Mouse (Mus musculus): ENCODE measurements around the gene Sp3. TPM values are rescaled to one million over a fixed set of nuclear protein-coding genes. Genes with fewer than 3 reads are reported as not detected.

The Sp3 gene
- polyA plus RNA-seq, 1 experiment, result 34.0 TPM

- 88% methylated on average over 1 of the region's 1 CpGs for WGBS
- TF ChIP-seq CTCF (IDR thresholded peaks at IDR 0.05; ENCODE audit: control insufficient read depth, insufficient read depth, low read length) (no peak), POLR2A (IDR thresholded peaks at IDR 0.05; ENCODE audit: borderline replicate concordance, control insufficient read depth, low read depth, low read length) (no peak)
- H3K4me3 ChIP-seq (replicated peaks; ENCODE audit: control insufficient read depth, low read depth, low read length), result no peak overlapping the region
- H3K27ac ChIP-seq (ENCODE audit: control insufficient read depth, insufficient read depth, low read depth, low read length, poor library complexity), result no peak overlapping the region
- peaks cover 3% of the 10 kb centered on the region; the same call in 1 of the 2 replicates for H3K4me1 ChIP-seq (ENCODE audit: control insufficient read depth, insufficient read depth, low read length)
These were observed 5.3 kb upstream of the Sp3 start for GRCm38 (mm10) chr2:72985516-72985915.

- 83% methylated on average over 4 of the region's 4 CpGs for WGBS
- H3K4me3 ChIP-seq (replicated peaks; ENCODE audit: control insufficient read depth, low read depth, low read length), result no peak overlapping the region
- TF ChIP-seq POLR2A (IDR thresholded peaks at IDR 0.05; ENCODE audit: borderline replicate concordance, control insufficient read depth, low read depth, low read length), result no peak
- TF ChIP-seq CTCF (IDR thresholded peaks at IDR 0.05; ENCODE audit: control insufficient read depth, insufficient read depth, low read length), result no peak
- peak overlapping the region; percentile 11; the same call in 1 of the 2 replicates for H3K27ac ChIP-seq (ENCODE audit: control insufficient read depth, insufficient read depth, low read depth, low read length, poor library complexity)
- peaks cover 3% of the 10 kb centered on the region; the same call in 1 of the 2 replicates for H3K4me1 ChIP-seq (ENCODE audit: control insufficient read depth, insufficient read depth, low read length)
These were observed 4.6 kb upstream of the Sp3 start for GRCm38 (mm10) chr2:72984806-72985205.

DNA sequence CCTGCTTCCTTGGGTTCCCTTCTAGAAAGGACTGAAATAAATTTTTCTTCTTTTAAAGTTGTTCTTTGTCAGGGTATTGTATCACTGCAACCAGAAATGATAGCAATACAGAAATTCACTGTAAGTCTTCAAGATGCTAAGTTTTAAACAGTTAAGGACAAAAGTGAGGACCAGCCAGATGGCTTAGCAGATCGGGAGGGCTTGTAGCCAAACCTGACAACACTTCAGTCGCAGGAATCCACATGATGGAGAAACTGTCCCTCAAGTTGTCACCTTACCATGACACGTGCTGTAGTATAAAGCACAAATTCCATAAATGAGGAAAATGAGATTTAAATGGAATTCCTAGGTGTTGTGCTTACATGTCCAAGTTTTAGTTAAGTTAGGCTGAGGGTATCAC lies 3.0 kb upstream of the Sp3 start:
- TF ChIP-seq CTCF (IDR thresholded peaks at IDR 0.05; ENCODE audit: control insufficient read depth, insufficient read depth, low read length) (no peak), POLR2A (IDR thresholded peaks at IDR 0.05; ENCODE audit: borderline replicate concordance, control insufficient read depth, low read depth, low read length) (no peak)
- 78% methylated on average over 3 of the region's 3 CpGs for WGBS
- peaks cover 3% of the 10 kb centered on the region; the same call in 1 of the 2 replicates for H3K4me1 ChIP-seq (ENCODE audit: control insufficient read depth, insufficient read depth, low read length)
- H3K27ac ChIP-seq (ENCODE audit: control insufficient read depth, insufficient read depth, low read depth, low read length, poor library complexity), result no peak overlapping the region
- H3K4me3 ChIP-seq (replicated peaks; ENCODE audit: control insufficient read depth, low read depth, low read length), result no peak overlapping the region

DNA sequence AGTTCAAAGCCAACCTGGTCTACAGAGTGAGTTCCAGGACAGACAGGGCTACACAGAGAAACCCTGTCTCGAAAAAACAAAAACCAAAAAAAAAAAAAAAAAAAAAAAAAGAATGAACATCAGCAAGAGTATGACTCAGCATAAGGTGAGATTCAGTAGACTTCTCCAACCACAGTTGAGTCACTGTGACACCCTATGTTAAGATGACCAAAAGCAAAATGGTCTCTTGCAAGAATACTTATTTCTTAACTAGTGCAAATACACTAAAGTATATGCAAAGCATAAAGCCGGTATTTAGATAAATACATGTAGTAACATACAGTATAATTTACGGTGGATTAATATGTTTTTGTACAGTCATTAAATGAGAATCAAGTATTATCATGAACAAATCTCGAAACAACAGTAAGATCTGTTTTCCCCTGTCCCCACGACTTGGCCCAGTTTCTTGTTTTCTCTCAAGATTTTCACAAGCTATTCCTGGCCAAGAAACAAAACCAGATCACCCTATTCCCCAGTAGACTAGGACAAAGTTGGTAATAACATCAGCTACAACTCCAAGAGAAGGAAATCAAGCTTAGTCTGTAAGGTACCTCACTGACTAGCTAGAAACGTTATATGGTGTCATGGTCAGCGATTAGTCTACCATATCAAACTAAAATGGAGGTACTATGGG lies 2.0 kb upstream of the Sp3 start:
- H3K4me3 ChIP-seq (replicated peaks; ENCODE audit: control insufficient read depth, low read depth, low read length), result no peak overlapping the region
- TF ChIP-seq POLR2A (IDR thresholded peaks at IDR 0.05; ENCODE audit: borderline replicate concordance, control insufficient read depth, low read depth, low read length) (no peak), CTCF (IDR thresholded peaks at IDR 0.05; ENCODE audit: control insufficient read depth, insufficient read depth, low read length) (no peak)
- H3K27ac ChIP-seq (ENCODE audit: control insufficient read depth, insufficient read depth, low read depth, low read length, poor library complexity), result no peak overlapping the region
- H3K4me1 ChIP-seq (ENCODE audit: control insufficient read depth, insufficient read depth, low read length), result peaks cover 3% of the 10 kb centered on the region; the same call in 1 of the 2 replicates
- 73% methylated on average over 7 of the region's 7 CpGs for WGBS

DNA sequence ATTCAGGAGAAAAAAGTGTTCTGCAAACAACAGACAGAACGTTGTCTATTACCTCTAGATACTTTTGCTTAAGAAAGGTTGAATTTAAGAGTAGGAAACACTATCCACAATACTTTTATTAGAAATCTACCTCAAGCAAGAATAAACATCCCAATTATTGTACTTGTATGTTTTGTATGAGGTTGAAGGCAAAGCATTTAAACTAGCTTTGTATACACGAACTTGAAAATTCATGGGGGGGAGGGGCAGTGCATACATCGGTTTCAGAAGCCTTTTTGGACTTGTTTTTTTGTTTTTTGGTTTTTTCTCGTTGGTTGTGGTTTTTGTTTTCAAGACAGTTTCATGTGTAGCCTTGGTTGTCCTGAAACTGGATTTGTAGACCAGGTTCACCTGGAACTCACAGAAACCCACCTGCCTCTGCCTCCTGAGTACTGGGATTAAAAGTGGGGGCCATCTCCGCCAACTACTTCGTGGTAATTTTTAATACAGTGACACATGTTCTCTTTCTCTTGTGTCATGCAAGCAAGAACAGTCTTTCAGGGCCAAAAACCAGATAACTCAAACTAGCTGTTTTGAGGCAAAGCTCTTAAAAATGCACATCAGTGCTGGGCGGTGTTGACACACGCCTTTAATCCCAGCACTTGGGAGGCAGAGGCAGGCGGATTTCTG lies 1.3 kb upstream of the Sp3 start:
- peaks cover 3% of the 10 kb centered on the region; the same call in 1 of the 2 replicates for H3K4me1 ChIP-seq (ENCODE audit: control insufficient read depth, insufficient read depth, low read length)
- H3K4me3 ChIP-seq (replicated peaks; ENCODE audit: control insufficient read depth, low read depth, low read length), result no peak overlapping the region
- H3K27ac ChIP-seq (ENCODE audit: control insufficient read depth, insufficient read depth, low read depth, low read length, poor library complexity), result no peak overlapping the region
- WGBS, result 55% methylated on average over 9 of the region's 9 CpGs
- TF ChIP-seq POLR2A (IDR thresholded peaks at IDR 0.05; ENCODE audit: borderline replicate concordance, control insufficient read depth, low read depth, low read length), result no peak
- no peak for TF ChIP-seq CTCF (IDR thresholded peaks at IDR 0.05; ENCODE audit: control insufficient read depth, insufficient read depth, low read length)

DNA sequence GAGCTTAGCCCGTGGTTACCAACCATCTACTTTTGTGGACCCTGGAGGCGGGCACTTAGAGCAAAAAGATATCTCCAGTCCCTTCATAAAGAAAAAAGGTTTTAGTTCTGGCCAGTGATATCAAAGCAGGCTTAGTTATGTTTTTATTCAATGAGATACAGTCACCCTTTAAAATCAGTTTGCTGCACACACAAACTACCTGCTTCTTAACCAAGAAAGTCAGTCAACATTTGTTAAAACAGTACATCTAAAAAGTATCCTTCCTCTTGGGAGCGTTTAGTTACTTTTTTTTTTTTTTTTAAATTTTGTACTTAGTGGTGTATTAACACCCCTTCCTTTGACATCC lies 802 bp upstream of the Sp3 start:
- Histone ChIP-seq H3K4me1 (ENCODE audit: control insufficient read depth, insufficient read depth, low read length) (peaks cover 4% of the 10 kb centered on the region; the same call in 1 of the 2 replicates), H3K4me3 (replicated peaks; ENCODE audit: control insufficient read depth, low read depth, low read length) (peak overlapping the region; percentile 77), H3K27ac (ENCODE audit: control insufficient read depth, insufficient read depth, low read depth, low read length, poor library complexity) (peak overlapping the region; percentile 100)
- TF ChIP-seq POLR2A (IDR thresholded peaks at IDR 0.05; ENCODE audit: borderline replicate concordance, control insufficient read depth, low read depth, low read length), result no peak
- no peak for TF ChIP-seq CTCF (IDR thresholded peaks at IDR 0.05; ENCODE audit: control insufficient read depth, insufficient read depth, low read length)
- WGBS, result under 1% methylated on average over 3 of the region's 3 CpGs

GRCm38 (mm10) chr2:72979659-72980071 lies 581 bp downstream of the Sp3 start:
- H3K4me3 ChIP-seq (replicated peaks; ENCODE audit: control insufficient read depth, low read depth, low read length), result peak overlapping the region; percentile 77
- TF ChIP-seq CTCF (IDR thresholded peaks at IDR 0.05; ENCODE audit: control insufficient read depth, insufficient read depth, low read length) (no peak), POLR2A (IDR thresholded peaks at IDR 0.05; ENCODE audit: borderline replicate concordance, control insufficient read depth, low read depth, low read length) (peak; percentile 48; the same call in 1 of the 2 replicates)
- WGBS, result under 1% methylated on average over 27 of the region's 54 CpGs
- peaks cover 3% of the 10 kb centered on the region; the same call in 1 of the 2 replicates for H3K4me1 ChIP-seq (ENCODE audit: control insufficient read depth, insufficient read depth, low read length)
- peak overlapping the region; percentile 100 for H3K27ac ChIP-seq (ENCODE audit: control insufficient read depth, insufficient read depth, low read depth, low read length, poor library complexity)

DNA sequence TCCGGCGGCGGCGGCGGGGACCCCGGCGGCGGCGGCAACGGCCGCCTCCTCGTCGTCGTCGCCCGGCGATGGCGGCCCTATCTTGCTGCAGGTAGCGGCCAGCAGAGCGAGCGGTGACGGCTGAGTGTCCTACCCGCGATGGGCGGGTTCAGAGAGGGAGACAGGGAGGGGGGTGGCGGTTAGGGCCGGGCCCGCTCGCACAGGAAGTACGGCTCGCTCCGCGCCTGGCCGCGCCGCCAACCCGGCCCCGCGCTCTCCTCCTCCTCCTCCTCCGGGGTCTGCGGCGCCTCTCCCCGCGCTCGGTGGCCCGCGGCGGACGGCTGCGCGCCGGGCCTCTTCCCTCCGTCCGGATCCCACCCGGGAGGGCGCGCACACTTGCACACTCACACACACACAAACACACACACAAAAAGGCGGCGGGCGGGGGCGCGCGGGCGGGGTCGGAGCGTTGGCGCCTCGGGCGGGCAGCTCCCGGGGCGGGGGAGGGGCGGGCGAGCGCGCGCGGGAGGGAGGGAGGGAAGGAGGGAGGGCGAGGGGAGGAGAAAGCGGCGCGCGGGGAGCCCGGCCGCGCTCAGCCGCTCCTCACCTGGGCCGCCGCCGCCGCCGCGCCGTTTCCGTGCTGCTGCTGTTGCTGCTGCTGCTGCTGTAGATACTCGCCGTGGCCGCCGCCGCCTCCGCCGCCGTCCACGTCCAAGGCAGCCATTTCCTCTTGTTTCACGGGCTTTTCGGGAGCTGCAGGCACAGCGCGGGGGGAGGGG lies 1.2 kb downstream of the Sp3 start:
- under 1% methylated on average over 65 of the region's 107 CpGs for WGBS
- Histone ChIP-seq H3K4me3 (replicated peaks; ENCODE audit: control insufficient read depth, low read depth, low read length) (peak overlapping the region; percentile 97), H3K4me1 (ENCODE audit: control insufficient read depth, insufficient read depth, low read length) (peaks cover 3% of the 10 kb centered on the region; the same call in 1 of the 2 replicates), H3K27ac (ENCODE audit: control insufficient read depth, insufficient read depth, low read depth, low read length, poor library complexity) (peak overlapping the region; percentile 99)
- TF ChIP-seq POLR2A (IDR thresholded peaks at IDR 0.05; ENCODE audit: borderline replicate concordance, control insufficient read depth, low read depth, low read length), result peak; percentile 88
- no peak for TF ChIP-seq CTCF (IDR thresholded peaks at IDR 0.05; ENCODE audit: control insufficient read depth, insufficient read depth, low read length)

Measured in bone marrow, adult 2 months (tissue).